Mouse (Mus musculus) limb, embryonic 15.5 days (tissue): ENCODE measurements around the gene Sorbs1. TPM values are rescaled to one million over a fixed set of nuclear protein-coding genes. Genes with fewer than 3 reads are reported as not detected.

Source experiments
- ATAC-seq: fragments of 200-750 bp; cut with Nextera tagmentation; 2 replicates; pipeline ENCODE4 v1.8.0; 2017; ENCODE audit warnings: low read depth, moderate TSS enrichment; ENCODE audit not compliant: insufficient number of reproducible peaks, low FRiP score, low TSS enrichment
- H3K27ac ChIP-seq: fragments of 300-500 bp; sonication (generic); 2 replicates; pipeline ENCODE4 v1.5.1; 2015; ENCODE audit warnings: moderate library complexity, mild to moderate bottlenecking, inconsistent platforms
- H3K27me3 ChIP-seq: fragments of 300-500 bp; sonication (generic); 2 replicates; pipeline ENCODE4 v1.6.1; 2015; ENCODE audit warnings: inconsistent platforms
- H3K36me3 ChIP-seq: fragments of 300-500 bp; sonication (generic); 2 replicates; pipeline ENCODE4 v1.6.1; 2015; ENCODE audit warnings: inconsistent platforms
- H3K4me1 ChIP-seq: fragments of 300-500 bp; sonication (generic); 2 replicates; pipeline ENCODE4 v1.6.1; 2015; ENCODE audit warnings: inconsistent platforms
- H3K4me2 ChIP-seq: fragments of 300-500 bp; sonication (generic); 2 replicates; pipeline ENCODE4 v1.6.1; 2015; ENCODE audit warnings: mild to moderate bottlenecking, inconsistent platforms
- H3K4me3 ChIP-seq: fragments of 300-500 bp; sonication (generic); 2 replicates; pipeline ENCODE4 v1.5.1; 2015; ENCODE audit warnings: mild to moderate bottlenecking, inconsistent platforms
- H3K9ac ChIP-seq: fragments of 300-500 bp; sonication (generic); 2 replicates; pipeline ENCODE4 v1.6.1; 2015; ENCODE audit warnings: inconsistent platforms
- H3K9me3 ChIP-seq: fragments of 300-500 bp; sonication (generic); 2 replicates; pipeline ENCODE4 v1.6.1; 2016; ENCODE audit warnings: inconsistent platforms
- WGBS: fragments of 180-500 bp; shearing (Covaris S2); methylation state at CpG from one replicate; pipeline ENCODE4 v1.1.7; 2015; 5-methylcytosine and 5-hydroxymethylcytosine counted together
- polyA plus RNA-seq: library from polyadenylated mRNA; unstranded; fragments of >200 nt; fragmentation: Nextera tagmentation; extraction: Ambion mirVana; gene quantifications from 2 replicates; pipeline ENCODE4 v1.2.1, GENCODE M21; 2015

Gene Sorbs1
- polyA plus RNA-seq, 1 experiment from 2014 or later: 45.6 TPM

- H3K36me3 ChIP-seq: no peaks in the 10 kb centered on the region
- H3K9me3 ChIP-seq: no peaks in the 10 kb centered on the region
- H3K27me3 ChIP-seq: no peaks in the 10 kb centered on the region
- H3K9ac ChIP-seq: no peak overlapping the region
- no peak; the same call in 1 of the 2 replicates for ATAC-seq
- H3K4me3 ChIP-seq: peak overlapping the region; percentile 61
- peaks cover 24% of the 10 kb centered on the region; the same call in 1 of the 2 replicates for H3K4me1 ChIP-seq
- no peak overlapping the region for H3K27ac ChIP-seq
- peak overlapping the region; percentile 87 for H3K4me2 ChIP-seq
- 20% methylated on average over 5 of the region's 5 CpGs for WGBS
Observed at GRCm38 (mm10) chr19:40511679-40512309, 1.8 kb downstream of the Sorbs1 start.

DNA sequence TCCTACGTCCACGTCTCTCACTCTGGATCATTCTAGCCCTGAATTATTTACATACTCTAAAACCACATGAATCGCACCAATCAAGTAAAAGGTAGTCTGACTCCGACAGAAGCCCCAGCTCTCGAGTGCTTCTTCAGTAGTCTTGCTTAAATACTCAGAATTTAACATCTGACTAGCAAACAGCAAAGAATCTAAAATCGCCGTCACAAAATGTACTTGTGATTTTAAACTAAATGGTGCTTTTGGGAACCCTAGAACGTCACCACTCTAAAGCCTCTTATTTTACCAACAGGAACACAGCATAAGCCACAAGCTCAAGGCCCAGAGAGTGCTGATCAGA is 2.5 kb downstream of the Sorbs1 start:
- H3K36me3 ChIP-seq: no peaks in the 10 kb centered on the region
- 64% methylated on average over 8 of the region's 8 CpGs for WGBS
- H3K4me2 ChIP-seq: 0 out of 2 replicates have a peak overlapping the region, but pooled peaks have one; percentile 5
- H3K4me1 ChIP-seq: peaks cover 24% of the 10 kb centered on the region; the same call in 1 of the 2 replicates
- no peak overlapping the region for H3K9ac ChIP-seq
- no peak for ATAC-seq
- no peaks in the 10 kb centered on the region for H3K27me3 ChIP-seq
- no peak overlapping the region for H3K4me3 ChIP-seq
- H3K27ac ChIP-seq: no peak overlapping the region
- H3K9me3 ChIP-seq: no peaks in the 10 kb centered on the region

GRCm38 (mm10) chr19:40510387-40511099 is 3.0 kb downstream of the Sorbs1 start:
- H3K4me2 ChIP-seq: peak overlapping the region; percentile 5; the same call in 1 of the 2 replicates

DNA sequence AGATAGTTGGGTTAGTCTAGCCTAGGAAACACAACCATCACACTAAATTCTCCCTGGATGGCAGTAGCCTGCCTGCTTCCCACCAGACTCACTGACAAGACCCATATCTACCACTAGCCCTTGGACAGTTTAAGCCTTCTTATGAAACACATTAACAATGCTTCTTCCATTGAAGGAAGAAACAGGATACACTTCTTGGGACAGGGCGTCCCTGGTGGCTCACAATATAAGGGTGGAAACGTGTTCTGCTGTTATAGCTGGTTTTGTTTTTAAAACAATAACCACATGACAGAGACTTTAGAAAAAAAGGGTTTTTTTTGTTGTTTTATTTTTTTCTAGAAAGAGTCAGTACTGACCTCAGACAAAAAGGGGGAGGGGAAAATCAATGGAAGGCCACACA is 4.3 kb downstream of the Sorbs1 start:
- Histone ChIP-seq H3K9me3 (no peaks in the 10 kb centered on the region), H3K36me3 (no peaks in the 10 kb centered on the region), H3K9ac (no peak overlapping the region), H3K27ac (no peak overlapping the region), H3K4me3 (no peak overlapping the region), H3K27me3 (no peaks in the 10 kb centered on the region), H3K4me2 (no peak overlapping the region), H3K4me1 (peaks cover 24% of the 10 kb centered on the region; the same call in 1 of the 2 replicates)
- WGBS: 54% methylated on average over 2 of the region's 2 CpGs
- no peak for ATAC-seq

More at GRCm38 (mm10) chr19:40510387-40511099, 3.0 kb downstream of the Sorbs1 start:
- Histone ChIP-seq H3K27me3 (no peaks in the 10 kb centered on the region), H3K4me1 (peaks cover 24% of the 10 kb centered on the region; the same call in 1 of the 2 replicates), H3K36me3 (no peaks in the 10 kb centered on the region), H3K9ac (no peak overlapping the region), H3K9me3 (no peaks in the 10 kb centered on the region), H3K27ac (no peak overlapping the region), H3K4me3 (no peak overlapping the region)
- 70% methylated on average over 13 of the region's 13 CpGs for WGBS
- no peak for ATAC-seq

DNA sequence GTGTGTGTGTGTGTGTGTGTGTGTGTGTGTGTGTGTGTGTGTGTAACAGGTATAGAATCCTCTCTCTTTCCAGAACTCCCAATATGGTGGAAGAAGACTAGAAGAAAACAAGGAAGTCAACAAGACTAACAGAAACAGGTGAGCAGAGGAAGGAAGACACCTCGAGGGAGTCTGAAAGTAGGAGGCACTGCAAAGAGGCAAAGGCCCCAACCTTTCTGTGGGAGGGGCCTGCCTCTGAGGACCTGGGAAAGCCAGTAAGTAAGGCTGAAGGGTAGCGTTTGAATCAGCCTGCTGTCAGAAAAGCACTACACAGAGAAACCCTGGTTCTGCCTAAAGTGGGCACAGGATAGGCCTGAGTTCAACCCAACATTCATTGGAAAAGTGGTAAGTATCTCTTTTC is 4.7 kb downstream of the Sorbs1 start:
- no peaks in the 10 kb centered on the region for H3K9me3 ChIP-seq
- H3K27me3 ChIP-seq: no peaks in the 10 kb centered on the region
- H3K4me3 ChIP-seq: no peak overlapping the region
- no peak overlapping the region for H3K4me2 ChIP-seq
- no peak overlapping the region for H3K27ac ChIP-seq
- ATAC-seq: no peak
- H3K4me1 ChIP-seq: peaks cover 24% of the 10 kb centered on the region; the same call in 1 of the 2 replicates
- WGBS: 33% methylated on average over 2 of the region's 2 CpGs
- no peaks in the 10 kb centered on the region for H3K36me3 ChIP-seq
- no peak overlapping the region for H3K9ac ChIP-seq

- peaks cover 14% of the 10 kb centered on the region; the same call in 1 of the 2 replicates for H3K4me1 ChIP-seq
Observed at GRCm38 (mm10) chr19:40506965-40507364, 6.6 kb downstream of the Sorbs1 start.

DNA sequence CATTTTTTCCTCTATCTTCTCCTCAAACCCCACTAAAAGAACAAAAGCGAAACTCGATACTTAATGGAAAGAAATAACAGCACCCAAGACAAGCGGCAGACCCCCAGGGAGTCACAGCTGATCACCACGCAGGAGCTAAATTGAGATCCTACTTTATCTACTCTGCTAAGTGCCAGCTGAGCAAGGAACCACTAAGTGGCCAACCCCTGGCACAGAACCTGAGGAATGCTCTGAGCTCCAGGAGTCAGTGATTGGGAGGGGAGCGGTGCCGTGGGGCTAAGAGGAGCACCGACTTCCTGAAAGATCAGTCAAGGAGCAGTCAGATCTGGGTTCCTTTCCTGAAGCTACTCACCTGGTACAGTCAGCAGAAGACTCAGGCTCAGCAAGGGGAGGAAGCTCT is 9.2 kb downstream of the Sorbs1 start:
- Histone ChIP-seq H3K27me3 (no peaks in the 10 kb centered on the region), H3K4me1 (peaks cover 3% of the 10 kb centered on the region), H3K4me3 (no peak overlapping the region), H3K9ac (no peak overlapping the region), H3K9me3 (no peaks in the 10 kb centered on the region), H3K36me3 (peaks cover 5% of the 10 kb centered on the region; the same call in 1 of the 2 replicates), H3K27ac (no peak overlapping the region), H3K4me2 (no peak overlapping the region)
- ATAC-seq: no peak
- WGBS: 84% methylated on average over 7 of the region's 7 CpGs

More at GRCm38 (mm10) chr19:40506965-40507364, 6.6 kb downstream of the Sorbs1 start:
- no peaks in the 10 kb centered on the region for H3K36me3 ChIP-seq
- H3K9me3 ChIP-seq: no peaks in the 10 kb centered on the region
- 81% methylated on average over 3 of the region's 3 CpGs for WGBS
- ATAC-seq: no peak
- H3K9ac ChIP-seq: no peak overlapping the region
- H3K4me3 ChIP-seq: no peak overlapping the region
- no peaks in the 10 kb centered on the region for H3K27me3 ChIP-seq
- H3K4me2 ChIP-seq: no peak overlapping the region
- H3K27ac ChIP-seq: no peak overlapping the region

DNA sequence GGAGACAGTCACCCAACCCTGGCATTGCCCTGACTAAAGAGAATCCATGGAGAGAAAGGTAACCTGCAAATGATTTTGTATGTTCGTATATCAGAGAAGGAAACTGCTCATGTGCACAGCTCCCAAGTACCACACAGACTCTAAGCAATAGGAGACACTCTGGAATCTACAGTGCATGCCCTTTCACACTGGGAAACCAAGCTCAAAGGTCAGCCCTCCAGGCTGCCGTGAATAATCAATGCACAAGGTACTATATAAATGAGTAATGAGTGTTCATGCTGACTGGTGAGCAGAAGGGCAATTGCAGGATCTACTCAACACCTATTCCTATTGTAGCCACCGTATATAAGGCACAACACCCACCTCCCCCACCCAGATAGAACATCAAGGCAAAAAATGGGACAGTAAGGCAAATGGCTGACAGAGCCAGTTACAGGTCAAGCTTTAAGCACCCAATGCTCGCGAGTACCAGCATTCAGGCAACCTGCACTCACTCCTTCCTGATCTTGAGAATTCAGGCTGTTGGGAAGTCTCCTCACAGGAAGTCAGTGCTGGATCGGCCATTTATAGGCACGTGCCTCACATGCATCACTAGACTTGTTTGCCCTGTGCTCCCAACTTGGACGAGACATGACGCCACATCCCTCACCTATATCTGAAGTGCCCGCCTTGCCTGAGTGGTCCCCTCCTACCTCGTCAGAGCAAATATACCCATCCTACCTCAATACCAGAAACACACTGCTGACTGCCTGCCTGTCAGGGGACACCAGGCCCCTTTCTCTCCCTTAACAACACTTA is 13.4 kb downstream of the Sorbs1 start:
- 76% methylated on average over 11 of the region's 11 CpGs for WGBS
- Histone ChIP-seq H3K27me3 (no peaks in the 10 kb centered on the region), H3K9me3 (no peaks in the 10 kb centered on the region), H3K4me3 (no peak overlapping the region), H3K4me2 (no peak overlapping the region), H3K36me3 (peaks cover 5% of the 10 kb centered on the region; the same call in 1 of the 2 replicates), H3K27ac (no peak overlapping the region), H3K4me1 (peaks cover 6% of the 10 kb centered on the region), H3K9ac (no peak overlapping the region)
- no peak for ATAC-seq

- no peak overlapping the region for H3K4me2 ChIP-seq
- H3K9ac ChIP-seq: no peak overlapping the region
- peaks cover 6% of the 10 kb centered on the region for H3K4me1 ChIP-seq
- H3K27me3 ChIP-seq: no peaks in the 10 kb centered on the region
- H3K27ac ChIP-seq: no peak overlapping the region
- WGBS: 57% methylated on average over 8 of the region's 8 CpGs
- no peak overlapping the region for H3K4me3 ChIP-seq
- H3K36me3 ChIP-seq: peaks cover 5% of the 10 kb centered on the region; the same call in 1 of the 2 replicates
- 0 out of 2 replicates have a peak, but pooled peaks have one; percentile 40 for ATAC-seq
- no peaks in the 10 kb centered on the region for H3K9me3 ChIP-seq
Observed at GRCm38 (mm10) chr19:40499141-40499540, 14.4 kb downstream of the Sorbs1 start.

DNA sequence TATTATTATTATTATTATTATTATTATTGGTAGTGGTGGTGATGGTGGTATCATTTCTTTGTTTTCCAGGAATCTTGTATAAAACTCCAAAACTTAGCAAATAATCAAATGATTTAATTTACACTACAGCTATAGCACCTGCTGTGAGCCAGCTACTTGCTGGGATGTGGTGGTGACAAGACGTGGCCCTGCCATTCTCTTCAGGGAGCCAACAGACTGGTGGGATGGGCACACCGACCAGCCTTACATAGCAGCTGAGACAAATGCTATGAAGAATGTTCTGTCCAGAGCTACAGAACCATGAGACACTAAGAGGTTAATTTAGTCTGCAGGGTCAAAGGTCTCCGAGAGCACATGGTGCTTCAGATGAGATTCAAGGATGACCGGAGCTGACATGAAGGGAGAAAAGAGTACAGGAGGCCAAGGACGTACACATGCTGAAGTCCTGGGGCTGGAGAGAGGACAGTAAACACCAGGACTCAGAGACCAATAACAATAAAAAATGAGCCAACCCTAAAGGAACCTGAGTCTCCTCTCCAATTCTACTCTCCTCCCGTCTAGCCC is 15.3 kb downstream of the Sorbs1 start:
- H3K4me1 ChIP-seq: peaks cover 6% of the 10 kb centered on the region
- no peaks in the 10 kb centered on the region for H3K27me3 ChIP-seq
- H3K9me3 ChIP-seq: no peaks in the 10 kb centered on the region
- H3K27ac ChIP-seq: no peak overlapping the region
- 73% methylated on average over 6 of the region's 6 CpGs for WGBS
- H3K36me3 ChIP-seq: peaks cover 5% of the 10 kb centered on the region; the same call in 1 of the 2 replicates
- H3K4me3 ChIP-seq: no peak overlapping the region
- no peak overlapping the region for H3K4me2 ChIP-seq
- no peak overlapping the region for H3K9ac ChIP-seq
- ATAC-seq: no peak

DNA sequence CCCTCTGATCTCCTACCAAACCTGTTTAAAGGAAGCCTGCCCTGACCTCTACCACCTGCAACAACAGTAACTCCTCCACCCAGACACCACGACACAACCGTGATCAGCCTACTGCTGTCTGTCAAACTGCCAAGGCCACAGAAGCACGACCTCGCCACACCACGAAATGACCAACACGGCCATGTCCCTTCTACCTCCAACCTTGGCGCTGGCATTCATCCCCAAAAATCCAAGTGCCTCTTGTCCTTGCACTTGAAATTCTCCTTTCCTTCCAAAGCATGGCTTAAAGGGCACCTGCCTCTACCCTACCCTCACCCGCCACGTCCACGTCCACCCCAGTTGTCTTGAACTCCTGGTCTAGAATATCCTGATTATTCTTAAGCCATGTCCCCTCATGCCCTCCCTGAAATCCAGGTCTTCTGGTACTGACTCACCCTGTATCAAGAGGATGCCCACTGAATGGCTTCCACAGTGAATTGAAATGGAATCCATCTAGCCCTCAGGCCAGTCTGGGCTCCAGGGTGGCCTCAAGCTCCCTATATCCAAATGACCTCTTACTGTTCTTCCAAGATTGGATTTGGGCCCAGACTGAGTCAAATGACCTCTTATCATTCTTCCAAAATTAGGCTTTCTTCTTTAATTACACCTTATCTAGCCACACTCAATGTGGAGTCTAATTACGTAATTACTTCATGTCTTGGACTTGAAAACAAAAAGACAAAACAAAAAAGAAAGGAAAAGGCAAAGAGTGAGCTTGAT is 16.9 kb downstream of the Sorbs1 start:
- Histone ChIP-seq H3K4me3 (no peak overlapping the region), H3K36me3 (peaks cover 5% of the 10 kb centered on the region; the same call in 1 of the 2 replicates), H3K4me1 (peaks cover 6% of the 10 kb centered on the region), H3K27ac (no peak overlapping the region), H3K4me2 (no peak overlapping the region), H3K9me3 (no peaks in the 10 kb centered on the region), H3K9ac (no peak overlapping the region), H3K27me3 (no peaks in the 10 kb centered on the region)
- WGBS: 95% methylated on average over 11 of the region's 11 CpGs
- no peak for ATAC-seq
